Mouse (Mus musculus) hindbrain, embryonic 13.5 days (tissue): Measurements from ENCODE around the gene Hist2h2ac. TPM values are rescaled to one million over a fixed set of nuclear protein-coding genes. Genes with fewer than 3 reads are reported as not detected.
"Not testable (repeated sequence)": the region's sequence is repeated elsewhere in the genome, so short reads cannot be mapped to it uniquely, and the experiment has no call there.

ENCODE experiments used
- ATAC-seq: fragments of 200-750 bp; cut with Nextera tagmentation; 2 replicates; pipeline ENCODE4 v1.8.0; 2017; ENCODE audit warnings: moderate TSS enrichment; ENCODE audit not compliant: low FRiP score
- H3K27ac ChIP-seq: fragments of 300-500 bp; sonication (generic); 2 replicates; pipeline ENCODE4 v1.5.1; 2015; ENCODE audit warnings: inconsistent platforms, mild to moderate bottlenecking, moderate library complexity
- H3K27me3 ChIP-seq: fragments of 300-500 bp; sonication (generic); 2 replicates; pipeline ENCODE4 v1.6.1; 2015; ENCODE audit warnings: mild to moderate bottlenecking, inconsistent platforms
- H3K36me3 ChIP-seq: fragments of 300-500 bp; sonication (generic); 2 replicates; pipeline ENCODE4 v1.6.1; 2015; ENCODE audit warnings: mild to moderate bottlenecking, inconsistent platforms
- H3K4me1 ChIP-seq: fragments of 300-500 bp; sonication (generic); replicated peaks from 2 replicates; pipeline ENCODE4 v1.6.1; 2015; ENCODE audit warnings: inconsistent platforms
- H3K4me2 ChIP-seq: fragments of 300-500 bp; sonication (generic); 2 replicates; pipeline ENCODE4 v1.6.1; 2015; ENCODE audit warnings: inconsistent platforms, mild to moderate bottlenecking, moderate library complexity
- H3K4me3 ChIP-seq: fragments of 300-500 bp; sonication (generic); 2 replicates; pipeline ENCODE4 v1.5.1; 2015; ENCODE audit warnings: mild to moderate bottlenecking, inconsistent platforms
- H3K9ac ChIP-seq: fragments of 300-500 bp; sonication (generic); 2 replicates; pipeline ENCODE4 v1.6.1; 2015; ENCODE audit warnings: mild to moderate bottlenecking, inconsistent platforms
- H3K9me3 ChIP-seq: fragments of 300-500 bp; sonication (generic); 2 replicates; pipeline ENCODE4 v1.6.1; 2016; ENCODE audit warnings: inconsistent platforms
- WGBS: fragments of 180-500 bp; shearing (Covaris S2); methylation state at CpG from one replicate; pipeline ENCODE4 v1.1.7; 2015; 5-methylcytosine and 5-hydroxymethylcytosine counted together
- polyA plus RNA-seq: library from polyadenylated mRNA; unstranded; fragments of >200 nt; fragmentation: Nextera tagmentation; extraction: Ambion mirVana; gene quantifications from 2 replicates; pipeline ENCODE4 v1.2.1, GENCODE M21; 2015

The Hist2h2ac gene
- polyA plus RNA-seq, 1 experiment from 2014 or later, result 3.1 TPM

DNA sequence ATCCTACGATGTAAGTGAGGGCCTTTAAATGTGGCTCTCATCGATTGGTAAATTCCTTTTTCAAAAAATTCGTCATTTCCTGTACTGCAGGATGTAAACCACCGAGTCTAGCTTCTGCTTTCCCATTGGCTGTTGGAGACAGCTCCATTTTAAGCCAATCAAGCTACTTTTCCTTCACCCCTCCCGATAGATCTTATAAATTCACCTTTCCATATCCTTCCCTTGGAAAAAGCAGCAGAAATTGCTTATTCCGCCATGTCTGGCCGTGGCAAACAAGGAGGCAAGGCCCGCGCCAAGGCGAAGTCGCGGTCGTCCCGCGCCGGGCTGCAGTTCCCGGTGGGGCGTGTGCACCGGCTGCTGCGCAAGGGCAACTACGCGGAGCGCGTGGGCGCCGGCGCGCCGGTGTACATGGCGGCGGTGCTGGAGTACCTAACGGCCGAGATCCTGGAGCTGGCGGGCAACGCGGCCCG is 984 bp downstream of the Hist2h2ac start, which contains the start of the genes Bola1 and Hist2h2ab:
TSS of gene Bola1 (minus strand) at position 49 of the 470 bp plus-strand sequence.
TSS of gene Hist2h2ab (plus strand) at position 205 of the 470 bp plus-strand sequence.
- H3K27ac ChIP-seq, result peak within 1 kb of the TSS; percentile 98
- no peaks in the 10 kb centered on the region for H3K9me3 ChIP-seq
- ATAC-seq, result peak; percentile 93
- peak within 1 kb of the TSS; percentile 57 for H3K4me3 ChIP-seq
- peaks cover 41% of the 10 kb centered on the region for H3K4me1 ChIP-seq
- H3K36me3 ChIP-seq, result no peaks in the 10 kb centered on the region
- under 1% methylated on average over 37 of the region's 37 CpGs for WGBS
- 0 out of 2 replicates have a peak, but pooled peaks cover 7% of the 10 kb centered on the region for H3K27me3 ChIP-seq
- peak within 1 kb of the TSS; percentile 82 for H3K9ac ChIP-seq
- H3K4me2 ChIP-seq, result peak within 1 kb of the TSS; percentile 86

GRCm38 (mm10) chr3:96219191-96219641 is 1.5 kb downstream of the Hist2h2ac start:
- 1% methylated on average over 12 of the region's 12 CpGs for WGBS
- H3K27ac ChIP-seq, result peak overlapping the region; percentile 98
- peak overlapping the region; percentile 86 for H3K4me2 ChIP-seq
- ATAC-seq, result peak; percentile 53
- peaks cover 40% of the 10 kb centered on the region for H3K4me1 ChIP-seq
- peak overlapping the region; percentile 82 for H3K9ac ChIP-seq
- no peaks in the 10 kb centered on the region for H3K36me3 ChIP-seq
- H3K27me3 ChIP-seq, result 0 out of 2 replicates have a peak, but pooled peaks cover 7% of the 10 kb centered on the region
- peak overlapping the region; percentile 57 for H3K4me3 ChIP-seq
- no peaks in the 10 kb centered on the region for H3K9me3 ChIP-seq

- no peak overlapping the region for H3K4me3 ChIP-seq
- H3K27me3 ChIP-seq, result peaks cover 4% of the 10 kb centered on the region; the same call in 1 of the 2 replicates
- 21% methylated on average over 15 of the region's 15 CpGs for WGBS
- H3K27ac ChIP-seq, result no peak overlapping the region
- no peaks in the 10 kb centered on the region for H3K36me3 ChIP-seq
- H3K4me2 ChIP-seq, result no peak overlapping the region
- no peak overlapping the region for H3K9ac ChIP-seq
- H3K4me1 ChIP-seq, result no peaks in the 10 kb centered on the region
- no peak for ATAC-seq
- H3K9me3 ChIP-seq, result no peaks in the 10 kb centered on the region
Observed at GRCm38 (mm10) chr3:96209242-96209641, 11.4 kb downstream of the Hist2h2ac start.

GRCm38 (mm10) chr3:96207819-96208218 is 12.9 kb downstream of the Hist2h2ac start:
- no peak for ATAC-seq
- WGBS, result 90% methylated on average over 3 of the region's 3 CpGs
- no peak overlapping the region for H3K4me2 ChIP-seq

DNA sequence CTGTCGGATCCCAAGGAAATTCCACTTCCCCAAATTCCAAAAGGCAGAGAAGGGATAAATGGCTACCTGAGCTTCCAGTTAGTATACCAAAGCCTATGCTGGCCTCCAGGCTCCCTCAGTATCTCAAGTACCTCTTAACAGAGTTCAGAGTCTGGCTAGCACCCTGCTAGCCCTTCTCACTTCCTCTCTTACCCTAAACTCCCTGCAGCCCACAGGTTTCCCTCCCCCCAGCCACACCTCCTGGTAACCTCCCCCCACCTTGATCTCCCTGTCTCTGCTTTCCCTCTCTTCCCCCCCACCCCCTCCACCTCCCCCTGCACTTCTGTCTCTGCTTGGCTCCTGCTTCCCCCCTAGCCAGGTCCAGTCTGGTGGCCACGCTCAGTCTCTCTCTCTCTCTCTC is 20.9 kb downstream of the Hist2h2ac start:
- no peak for ATAC-seq
- Histone ChIP-seq H3K9me3 (no peaks in the 10 kb centered on the region), H3K4me2 (no peak overlapping the region), H3K9ac (no peak overlapping the region), H3K4me1 (peaks cover 16% of the 10 kb centered on the region), H3K36me3 (peaks cover 8% of the 10 kb centered on the region; the same call in 1 of the 2 replicates), H3K4me3 (no peak overlapping the region), H3K27me3 (0 out of 2 replicates have a peak, but pooled peaks cover 4% of the 10 kb centered on the region), H3K27ac (no peak overlapping the region)
- 76% methylated on average over 2 of the region's 2 CpGs for WGBS

More at GRCm38 (mm10) chr3:96207819-96208218, 12.9 kb downstream of the Hist2h2ac start:
- Histone ChIP-seq H3K4me3 (no peak overlapping the region), H3K27me3 (0 out of 2 replicates have a peak, but pooled peaks cover 1% of the 10 kb centered on the region), H3K27ac (no peak overlapping the region), H3K36me3 (no peaks in the 10 kb centered on the region), H3K9me3 (no peaks in the 10 kb centered on the region), H3K4me1 (no peaks in the 10 kb centered on the region), H3K9ac (no peak overlapping the region)

DNA sequence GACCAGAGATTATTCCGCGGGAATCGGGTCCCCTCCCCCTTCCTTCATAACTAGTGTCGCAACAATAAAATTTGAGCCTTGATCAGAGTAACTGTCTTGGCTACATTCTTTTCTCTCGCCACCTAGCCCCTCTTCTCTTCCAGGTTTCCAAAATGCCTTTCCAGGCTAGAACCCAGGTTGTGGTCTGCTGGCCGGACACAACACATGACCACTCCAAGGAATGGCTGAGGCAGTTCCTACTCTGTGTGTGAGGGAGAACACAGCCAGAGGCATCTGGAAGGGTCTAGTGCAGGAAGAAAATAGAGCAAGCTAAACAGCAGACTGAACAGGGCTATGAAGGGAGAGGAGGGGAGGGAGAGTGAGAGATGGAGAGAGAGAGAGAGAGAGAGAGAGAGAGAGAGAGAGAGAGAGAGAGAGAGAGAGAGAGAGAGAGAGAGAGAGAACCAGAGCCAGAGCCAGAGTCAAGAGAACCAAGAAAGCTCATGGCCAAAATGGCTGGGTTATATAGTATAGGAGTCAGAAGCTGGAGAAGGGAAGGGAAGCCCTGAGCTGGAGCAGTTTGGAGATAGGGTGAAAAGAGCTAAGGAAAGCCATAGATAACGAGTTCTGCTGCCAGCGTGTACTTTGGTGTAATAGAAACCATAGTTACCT is 22.0 kb downstream of the Hist2h2ac start:
- ATAC-seq, result not testable (repeated sequence)

DNA sequence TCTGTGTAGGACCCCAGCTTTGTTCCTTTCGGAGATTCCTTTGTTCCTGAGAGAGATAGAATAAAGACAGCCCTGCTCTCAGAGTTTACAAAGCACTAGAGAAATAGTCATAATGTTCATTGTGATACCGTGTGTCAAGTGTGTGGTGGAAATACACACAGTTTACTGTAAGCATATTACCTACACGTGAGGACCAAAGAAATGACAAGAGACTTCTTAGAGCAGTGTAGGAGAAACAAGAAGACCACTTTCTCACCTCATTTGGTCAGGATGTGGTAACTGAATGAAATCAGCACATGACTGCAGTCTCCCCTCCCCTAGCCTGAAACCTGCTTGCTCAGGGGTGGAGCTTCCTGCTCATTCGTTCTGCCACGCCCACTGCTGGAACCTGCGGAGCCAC is 22.5 kb downstream of the Hist2h2ac start:
- Histone ChIP-seq H3K27ac (peak overlapping the region; percentile 60), H3K36me3 (peaks cover 24% of the 10 kb centered on the region), H3K27me3 (0 out of 2 replicates have a peak, but pooled peaks cover 4% of the 10 kb centered on the region), H3K4me1 (peaks cover 16% of the 10 kb centered on the region), H3K9ac (peak overlapping the region; percentile 92), H3K4me2 (peak overlapping the region; percentile 98), H3K4me3 (peak overlapping the region; percentile 69), H3K9me3 (no peaks in the 10 kb centered on the region)
- peak; percentile 8; the same call in 1 of the 2 replicates for ATAC-seq
- WGBS, result 4% methylated on average over 6 of the region's 6 CpGs

More for the DNA sequence above, 22.0 kb downstream of the Hist2h2ac start:
- 40% methylated on average over 8 of the region's 8 CpGs for WGBS
- Histone ChIP-seq H3K4me2 (peak overlapping the region; percentile 98; the same call in 1 of the 2 replicates), H3K36me3 (peaks cover 18% of the 10 kb centered on the region), H3K4me1 (peaks cover 16% of the 10 kb centered on the region)
- not testable (repeated sequence) for H3K27ac ChIP-seq, H3K9me3 ChIP-seq, H3K4me3 ChIP-seq, H3K9ac ChIP-seq, H3K27me3 ChIP-seq

DNA sequence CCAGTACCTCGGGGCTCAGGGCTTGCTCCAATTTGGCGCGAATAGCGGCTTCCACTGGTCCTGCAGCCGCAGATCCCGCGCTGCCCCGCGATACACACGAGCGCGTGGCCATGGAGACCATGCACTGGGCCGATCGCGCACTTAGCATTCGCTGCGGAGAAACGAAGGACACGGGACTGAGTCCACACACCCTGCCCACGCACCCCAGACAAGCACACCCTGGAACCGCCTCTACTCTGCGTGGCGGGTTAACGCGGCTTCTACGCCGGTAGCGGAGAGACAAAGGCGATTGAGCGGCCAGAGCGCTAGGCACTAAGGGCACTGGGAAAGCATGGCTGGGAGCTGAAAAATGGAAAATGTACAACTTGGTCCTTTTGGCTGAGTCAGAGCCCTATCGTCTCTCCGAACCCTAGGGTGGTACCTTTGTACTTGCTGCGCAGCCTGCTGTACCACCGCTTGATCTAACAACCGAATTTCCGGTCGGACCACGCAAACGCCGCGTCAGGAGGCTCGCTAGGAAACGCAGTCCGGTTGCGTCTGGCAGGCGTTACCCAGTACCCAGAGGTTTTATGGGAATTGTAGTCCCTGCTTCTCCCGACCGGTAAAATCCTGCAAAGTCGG is 23.4 kb downstream of the Hist2h2ac start:
- peak; percentile 95 for ATAC-seq
- Histone ChIP-seq H3K4me1 (peaks cover 16% of the 10 kb centered on the region), H3K4me3 (peak overlapping the region; percentile 69)

GRCm38 (mm10) chr3:96196437-96197128 is 24.1 kb downstream of the Hist2h2ac start:
- Histone ChIP-seq H3K4me2 (peak overlapping the region; percentile 98), H3K36me3 (peaks cover 40% of the 10 kb centered on the region), H3K9me3 (no peaks in the 10 kb centered on the region), H3K27me3 (0 out of 2 replicates have a peak, but pooled peaks cover 4% of the 10 kb centered on the region), H3K27ac (peak overlapping the region; percentile 98), H3K4me1 (peaks cover 16% of the 10 kb centered on the region), H3K4me3 (peak overlapping the region; percentile 69), H3K9ac (peak overlapping the region; percentile 92)
- peak; percentile 34 for ATAC-seq
- WGBS, result 19% methylated on average over 27 of the region's 27 CpGs

More for the DNA sequence above, 23.4 kb downstream of the Hist2h2ac start:
- peaks cover 33% of the 10 kb centered on the region for H3K36me3 ChIP-seq
- H3K27me3 ChIP-seq, result 0 out of 2 replicates have a peak, but pooled peaks cover 4% of the 10 kb centered on the region
- H3K9me3 ChIP-seq, result no peaks in the 10 kb centered on the region
- WGBS, result under 1% methylated on average over 50 of the region's 50 CpGs
- peak overlapping the region; percentile 98 for H3K27ac ChIP-seq
- peak overlapping the region; percentile 98 for H3K4me2 ChIP-seq
- peak overlapping the region; percentile 92 for H3K9ac ChIP-seq

GRCm38 (mm10) chr3:96195616-96196313 is 24.9 kb downstream of the Hist2h2ac start:
- WGBS, result 92% methylated on average over 11 of the region's 11 CpGs
- no peak overlapping the region for H3K9ac ChIP-seq
- ATAC-seq, result no peak
- H3K27ac ChIP-seq, result peak overlapping the region; percentile 98; the same call in 1 of the 2 replicates
- peaks cover 16% of the 10 kb centered on the region for H3K4me1 ChIP-seq
- no peak overlapping the region for H3K4me3 ChIP-seq
- H3K36me3 ChIP-seq, result peaks cover 48% of the 10 kb centered on the region
- H3K9me3 ChIP-seq, result no peaks in the 10 kb centered on the region
- H3K27me3 ChIP-seq, result 0 out of 2 replicates have a peak, but pooled peaks cover 4% of the 10 kb centered on the region
- peak overlapping the region; percentile 98 for H3K4me2 ChIP-seq

DNA sequence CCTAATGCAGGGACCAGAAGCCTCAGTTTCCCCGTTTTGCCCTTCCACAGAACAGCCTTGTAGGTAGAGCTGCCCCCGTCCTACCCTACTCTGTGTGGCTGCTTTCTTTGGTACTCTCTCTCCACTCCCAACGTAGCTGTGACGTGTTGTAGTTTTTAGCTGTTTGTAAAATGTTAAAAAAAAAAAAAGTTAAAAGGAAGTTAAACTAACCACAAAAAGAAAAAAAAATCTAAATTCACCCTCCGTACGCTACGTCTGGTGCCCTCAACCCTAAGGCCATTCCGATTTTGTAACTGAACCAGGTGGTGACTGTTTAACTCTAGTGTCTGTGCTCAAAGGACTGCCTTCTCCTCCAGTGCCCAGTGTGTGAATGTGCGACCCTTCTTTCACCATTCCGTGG is 25.7 kb downstream of the Hist2h2ac start:
- Histone ChIP-seq H3K27me3 (0 out of 2 replicates have a peak, but pooled peaks cover 4% of the 10 kb centered on the region), H3K9me3 (no peaks in the 10 kb centered on the region), H3K4me2 (no peak overlapping the region), H3K36me3 (peaks cover 56% of the 10 kb centered on the region), H3K9ac (no peak overlapping the region), H3K4me3 (no peak overlapping the region), H3K27ac (no peak overlapping the region), H3K4me1 (peaks cover 16% of the 10 kb centered on the region)
- no peak for ATAC-seq
- WGBS, result 87% methylated on average over 10 of the region's 10 CpGs
